Mouse (Mus musculus) neural tube, embryonic 12.5 days (tissue): ENCODE measurements at regions not wholly inside any gene's neighbourhood (a gene's known extent, or its start where the extent isn't known, plus 50 kb on each side); places are given as distances from the start of the nearest gene placed in this dataset.

Experiments
- ATAC-seq: fragments of 200-750 bp; cut with Nextera tagmentation; 2 replicates; pipeline ENCODE4 v1.8.0; 2017; ENCODE audit warnings: low read depth, mild to moderate bottlenecking, moderate TSS enrichment, moderate library complexity; ENCODE audit not compliant: low FRiP score
- H3K27ac ChIP-seq: fragments of 300-500 bp; sonication (generic); 2 replicates; pipeline ENCODE4 v1.5.1; 2016
- H3K27me3 ChIP-seq: fragments of 300-500 bp; sonication (generic); replicated peaks from 2 replicates; pipeline ENCODE4 v1.6.1; 2016; ENCODE audit warnings: mild to moderate bottlenecking
- H3K36me3 ChIP-seq: fragments of 300-500 bp; sonication (generic); 2 replicates; pipeline ENCODE4 v1.6.1; 2016; ENCODE audit warnings: mild to moderate bottlenecking
- H3K4me1 ChIP-seq: fragments of 300-500 bp; sonication (generic); 2 replicates; pipeline ENCODE4 v1.6.1; 2016
- H3K4me2 ChIP-seq: fragments of 300-500 bp; sonication (generic); replicated peaks from 2 replicates; pipeline ENCODE4 v1.6.1; 2016; ENCODE audit warnings: mild to moderate bottlenecking
- H3K4me3 ChIP-seq: fragments of 300-500 bp; sonication (generic); 2 replicates; pipeline ENCODE4 v1.5.1; 2016
- H3K9ac ChIP-seq: fragments of 300-500 bp; sonication (generic); 2 replicates; pipeline ENCODE4 v1.6.1; 2016; ENCODE audit warnings: mild to moderate bottlenecking
- H3K9me3 ChIP-seq: fragments of 300-500 bp; sonication (generic); 2 replicates; pipeline ENCODE4 v1.6.1; 2016; ENCODE audit warnings: mild to moderate bottlenecking
- WGBS: fragments of 180-500 bp; shearing (Covaris S2); methylation state at CpG from one replicate; pipeline ENCODE4 v1.1.7; 2016; 5-methylcytosine and 5-hydroxymethylcytosine counted together

DNA sequence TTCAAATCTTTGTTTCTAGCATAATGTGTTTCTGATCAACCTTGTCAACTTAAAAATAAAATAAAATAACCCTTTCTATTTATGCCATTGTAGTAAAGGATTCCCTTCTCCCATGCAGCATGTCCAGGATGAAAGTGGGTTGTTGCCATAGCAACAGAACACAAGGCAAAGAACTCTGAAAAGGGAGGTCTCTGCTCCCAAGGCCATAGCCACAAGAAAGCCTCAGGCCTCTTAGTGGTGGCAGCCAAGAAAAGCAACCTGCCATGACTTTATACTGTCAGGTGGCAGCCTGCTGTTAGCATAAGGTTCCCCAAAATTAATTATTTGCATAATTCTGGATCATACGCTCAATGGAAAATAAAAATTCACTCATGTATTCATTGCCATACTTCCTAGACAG, 98.4 kb upstream of the Klf7 start:
- peak; percentile 47; the same call in 1 of the 2 replicates for ATAC-seq
- peaks cover 8% of the 10 kb centered on the region for H3K4me1 ChIP-seq
- no peaks in the 10 kb centered on the region for H3K36me3 ChIP-seq
- H3K4me2 ChIP-seq = no peak overlapping the region
- H3K9ac ChIP-seq = no peak overlapping the region
- no peaks in the 10 kb centered on the region for H3K9me3 ChIP-seq
- WGBS = 83% methylated on average over 1 of the region's 1 CpGs
- no peak overlapping the region for H3K27ac ChIP-seq
- H3K27me3 ChIP-seq = no peaks in the 10 kb centered on the region
- no peak overlapping the region for H3K4me3 ChIP-seq

- 77% methylated on average over 5 of the region's 5 CpGs for WGBS
- H3K4me3 ChIP-seq = no peak overlapping the region
- H3K4me2 ChIP-seq = no peak overlapping the region
- no peak overlapping the region for H3K9ac ChIP-seq
- no peaks in the 10 kb centered on the region for H3K27me3 ChIP-seq
- no peaks in the 10 kb centered on the region for H3K9me3 ChIP-seq
- H3K36me3 ChIP-seq = no peaks in the 10 kb centered on the region
- peaks cover 8% of the 10 kb centered on the region for H3K4me1 ChIP-seq
- no peak overlapping the region for H3K27ac ChIP-seq
- ATAC-seq = no peak
These were observed 98.0 kb upstream of the Klf7 start for GRCm38 (mm10) chr1:64220040-64220439.

GRCm38 (mm10) chr1:64215646-64216045, 93.6 kb upstream of the Klf7 start:
- H3K27ac ChIP-seq = no peak overlapping the region
- H3K4me3 ChIP-seq = no peak overlapping the region
- no peaks in the 10 kb centered on the region for H3K27me3 ChIP-seq
- H3K9ac ChIP-seq = no peak overlapping the region
- no peaks in the 10 kb centered on the region for H3K4me1 ChIP-seq
- H3K9me3 ChIP-seq = no peaks in the 10 kb centered on the region
- no peak for ATAC-seq
- no peaks in the 10 kb centered on the region for H3K36me3 ChIP-seq
- 74% methylated on average over 4 of the region's 4 CpGs for WGBS
- H3K4me2 ChIP-seq = no peak overlapping the region

DNA sequence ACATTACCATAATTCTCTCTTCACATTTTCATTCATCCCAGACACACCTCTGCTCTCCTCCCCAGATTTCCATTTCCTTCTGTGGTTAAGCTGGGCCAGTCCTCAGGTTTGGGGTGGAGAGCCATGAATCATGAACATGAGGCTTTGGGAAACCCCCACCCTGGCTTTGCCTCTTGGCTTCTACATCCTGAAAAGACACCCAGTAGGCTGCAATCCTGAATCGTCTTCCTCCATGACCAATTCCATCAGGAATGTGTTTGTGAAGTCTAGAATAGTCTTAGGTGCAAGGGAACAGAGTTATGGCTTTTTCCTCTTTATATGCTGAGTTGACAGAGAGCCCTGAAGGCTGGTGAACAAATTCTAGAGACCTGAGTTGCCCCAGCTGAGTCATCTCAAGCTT, 87.0 kb upstream of the Klf7 start:
- no peak overlapping the region for H3K27ac ChIP-seq
- WGBS = 79% methylated on average over 1 of the region's 1 CpGs

DNA sequence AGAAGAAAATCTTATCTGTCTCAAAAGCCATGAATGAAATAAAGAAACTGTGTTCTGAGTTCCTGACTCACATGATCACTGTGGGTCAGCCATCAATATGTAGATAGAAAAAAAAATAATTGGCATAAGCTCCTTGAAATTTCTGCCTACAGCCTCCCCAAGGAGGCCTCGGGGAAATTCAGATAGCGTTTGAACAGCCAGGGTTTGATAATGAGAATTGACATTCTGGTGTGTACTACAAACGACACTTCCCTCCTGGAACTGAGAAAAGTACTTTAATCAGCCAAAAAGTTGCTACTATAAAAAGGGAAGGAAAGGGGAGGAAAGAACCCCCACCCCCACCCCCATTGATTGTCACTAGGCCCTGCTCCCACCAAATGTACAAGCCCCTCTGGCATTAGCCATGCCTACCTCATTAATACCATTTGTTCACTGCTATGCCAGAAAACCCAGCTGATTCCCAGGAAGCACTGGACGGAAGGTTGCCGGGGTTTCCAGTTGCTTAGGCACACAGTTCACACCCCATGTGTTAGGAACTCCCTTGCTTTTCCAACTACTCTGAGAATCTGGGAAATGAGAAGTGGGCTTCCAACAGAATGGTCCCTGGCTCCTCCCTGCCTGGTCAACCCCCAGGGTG, 78.4 kb upstream of the Klf7 start:
- H3K4me2 ChIP-seq = no peak overlapping the region
- no peaks in the 10 kb centered on the region for H3K36me3 ChIP-seq
- H3K27ac ChIP-seq = no peak overlapping the region
- H3K9ac ChIP-seq = no peak overlapping the region
- H3K4me1 ChIP-seq = no peaks in the 10 kb centered on the region; the same call in 1 of the 2 replicates
- no peak for ATAC-seq
- no peak overlapping the region for H3K4me3 ChIP-seq
- WGBS = 47% methylated on average over 5 of the region's 5 CpGs
- H3K9me3 ChIP-seq = peaks cover 7% of the 10 kb centered on the region
- no peaks in the 10 kb centered on the region for H3K27me3 ChIP-seq

More for the DNA sequence above, 87.0 kb upstream of the Klf7 start:
- no peaks in the 10 kb centered on the region for H3K27me3 ChIP-seq
- H3K9ac ChIP-seq = no peak overlapping the region
- no peaks in the 10 kb centered on the region for H3K36me3 ChIP-seq
- no peak overlapping the region for H3K4me2 ChIP-seq
- peaks cover 7% of the 10 kb centered on the region for H3K9me3 ChIP-seq
- no peak overlapping the region for H3K4me3 ChIP-seq
- no peak for ATAC-seq
- H3K4me1 ChIP-seq = no peaks in the 10 kb centered on the region

GRCm38 (mm10) chr1:64198781-64199180, 76.7 kb upstream of the Klf7 start:
- Histone ChIP-seq H3K4me2 (no peak overlapping the region), H3K36me3 (no peaks in the 10 kb centered on the region), H3K9me3 (no peaks in the 10 kb centered on the region), H3K27me3 (no peaks in the 10 kb centered on the region), H3K9ac (no peak overlapping the region), H3K27ac (no peak overlapping the region), H3K4me3 (no peak overlapping the region), H3K4me1 (peaks cover under 1% of the 10 kb centered on the region; the same call in 1 of the 2 replicates)
- no peak for ATAC-seq
- WGBS = 92% methylated on average over 5 of the region's 5 CpGs

GRCm38 (mm10) chr1:64198322-64198721, 76.2 kb upstream of the Klf7 start:
- ATAC-seq = no peak
- Histone ChIP-seq H3K4me3 (no peak overlapping the region), H3K9ac (no peak overlapping the region), H3K4me2 (no peak overlapping the region), H3K27me3 (no peaks in the 10 kb centered on the region), H3K27ac (no peak overlapping the region), H3K4me1 (peaks cover 5% of the 10 kb centered on the region), H3K36me3 (no peaks in the 10 kb centered on the region), H3K9me3 (no peaks in the 10 kb centered on the region)
- 70% methylated on average over 2 of the region's 2 CpGs for WGBS

GRCm38 (mm10) chr1:64195970-64196491, 73.9 kb upstream of the Klf7 start:
- Histone ChIP-seq H3K27me3 (no peaks in the 10 kb centered on the region), H3K9me3 (no peaks in the 10 kb centered on the region), H3K36me3 (no peaks in the 10 kb centered on the region), H3K4me3 (no peak overlapping the region), H3K4me1 (peaks cover 22% of the 10 kb centered on the region), H3K4me2 (no peak overlapping the region), H3K27ac (no peak overlapping the region), H3K9ac (no peak overlapping the region)
- 12% methylated on average over 4 of the region's 4 CpGs for WGBS
- ATAC-seq = peak; percentile 72

DNA sequence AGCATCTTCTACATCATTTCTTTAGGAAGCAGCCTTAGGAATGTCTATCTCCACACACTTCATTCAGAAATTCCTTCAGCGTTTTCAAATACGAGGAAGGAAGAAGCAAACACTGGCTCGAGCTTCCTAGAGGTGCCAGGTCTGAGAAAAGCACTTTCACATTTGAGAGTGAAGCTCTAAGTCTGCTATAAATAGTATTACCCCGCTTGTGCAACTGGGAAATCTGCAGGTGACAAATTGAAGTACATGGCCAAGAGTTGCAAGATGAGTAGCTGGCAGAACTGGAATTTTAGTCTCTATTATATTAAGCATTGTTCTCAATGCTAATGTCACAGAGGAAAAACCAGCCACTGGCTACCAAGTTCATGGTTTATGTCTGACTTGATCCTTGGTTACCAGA, 73.2 kb upstream of the Klf7 start:
- H3K36me3 ChIP-seq = no peaks in the 10 kb centered on the region
- no peaks in the 10 kb centered on the region for H3K27me3 ChIP-seq
- no peak overlapping the region for H3K27ac ChIP-seq
- no peak overlapping the region for H3K4me3 ChIP-seq
- no peaks in the 10 kb centered on the region for H3K9me3 ChIP-seq
- peaks cover 29% of the 10 kb centered on the region for H3K4me1 ChIP-seq
- 83% methylated on average over 4 of the region's 4 CpGs for WGBS
- no peak overlapping the region for H3K9ac ChIP-seq
- H3K4me2 ChIP-seq = no peak overlapping the region
- no peak for ATAC-seq

- Histone ChIP-seq H3K27me3 (no peaks in the 10 kb centered on the region), H3K4me3 (no peak overlapping the region), H3K9me3 (no peaks in the 10 kb centered on the region), H3K4me1 (peaks cover 39% of the 10 kb centered on the region), H3K27ac (no peak overlapping the region), H3K36me3 (no peaks in the 10 kb centered on the region), H3K9ac (no peak overlapping the region), H3K4me2 (no peak overlapping the region)
- 36% methylated on average over 13 of the region's 13 CpGs for WGBS
- ATAC-seq = no peak
These were observed 71.2 kb upstream of the Klf7 start for GRCm38 (mm10) chr1:64193150-64193838.

DNA sequence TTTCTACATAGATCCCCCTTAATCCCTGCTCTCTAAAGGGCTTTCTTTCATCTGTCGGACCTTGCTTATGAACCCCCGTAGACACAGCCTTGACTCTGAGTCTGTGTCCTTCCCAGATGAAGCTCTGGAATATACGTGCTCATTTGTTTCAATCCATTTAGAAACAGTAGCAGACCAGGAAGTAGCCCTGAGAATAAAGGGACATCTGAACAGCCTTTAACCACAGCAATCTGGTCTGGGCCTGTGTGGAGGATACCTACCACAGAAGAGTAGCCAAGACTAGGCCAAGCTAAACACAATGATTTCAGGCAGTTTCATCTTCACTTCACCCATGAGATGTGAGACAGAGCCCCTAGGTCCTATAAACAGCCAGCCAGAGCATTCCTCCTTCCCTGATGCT, 70.7 kb upstream of the Klf7 start:
- H3K27me3 ChIP-seq = no peaks in the 10 kb centered on the region

GRCm38 (mm10) chr1:64191242-64192220, 69.4 kb upstream of the Klf7 start:
- Histone ChIP-seq H3K9me3 (no peaks in the 10 kb centered on the region), H3K4me1 (peaks cover 39% of the 10 kb centered on the region), H3K27me3 (no peaks in the 10 kb centered on the region), H3K27ac (no peak overlapping the region; the same call in 1 of the 2 replicates), H3K4me2 (no peak overlapping the region), H3K9ac (no peak overlapping the region), H3K4me3 (no peak overlapping the region), H3K36me3 (no peaks in the 10 kb centered on the region)
- ATAC-seq = 0 out of 2 replicates have a peak, but pooled peaks have one; percentile 21
- 57% methylated on average over 11 of the region's 11 CpGs for WGBS

More for the DNA sequence above, 70.7 kb upstream of the Klf7 start:
- Histone ChIP-seq H3K4me2 (no peak overlapping the region), H3K27ac (no peak overlapping the region), H3K9me3 (no peaks in the 10 kb centered on the region), H3K4me3 (no peak overlapping the region), H3K9ac (no peak overlapping the region), H3K36me3 (no peaks in the 10 kb centered on the region), H3K4me1 (peaks cover 39% of the 10 kb centered on the region)
- 87% methylated on average over 3 of the region's 3 CpGs for WGBS
- ATAC-seq = no peak
